Mouse (Mus musculus) MEL (cell line): ENCODE measurements around the gene Grin2d. TPM values are rescaled to one million over a fixed set of nuclear protein-coding genes. Genes with fewer than 3 reads are reported as not detected.

Source experiments
- DNase-seq: peaks from one replicate; pipeline ENCODE4 v3.0.0; 2011; ENCODE audit warnings: low read depth, low spot score
- H3K27ac ChIP-seq: 2 replicates; pipeline ENCODE4 v1.5.1; 2012; ENCODE audit warnings: low read depth, mild to moderate bottlenecking, control low read depth, low read length, moderate library complexity; ENCODE audit not compliant: control insufficient read depth
- H3K27me3 ChIP-seq, 2 experiments: fragments of 150-350 bp in 1 of 2; sonication (generic) in 1 of 2; 2 replicates each; pipeline ENCODE4 v1.6.1; 2012; ENCODE audit warnings: low read length in 2 of 2, mild to moderate bottlenecking in 2 of 2, improper control_type of control experiment in 1 of 2, moderate library complexity in 1 of 2; ENCODE audit not compliant: insufficient read depth in 2 of 2, control insufficient read depth in 1 of 2
- H3K36me3 ChIP-seq, 2 experiments: 2 replicates each; pipeline ENCODE4 v1.6.1; 2012 to 2014; ENCODE audit warnings: low read length in 2 of 2, improper control_type of control experiment in 1 of 2, inconsistent platforms in 1 of 2, mild to moderate bottlenecking in 1 of 2; ENCODE audit not compliant: insufficient read depth in 2 of 2, control insufficient read depth in 1 of 2
- H3K4me1 ChIP-seq, 2 experiments: fragments of 150-350 bp in 1 of 2; sonication (generic) in 1 of 2; 2 replicates each; pipeline ENCODE4 v1.6.1; 2012; ENCODE audit warnings: low read length in 2 of 2, improper control_type of control experiment in 1 of 2, mild to moderate bottlenecking in 1 of 2; ENCODE audit not compliant: insufficient read depth in 2 of 2, control insufficient read depth in 1 of 2
- H3K4me3 ChIP-seq, 2 experiments: fragments of 150-350 bp in 1 of 2; sonication (generic) in 1 of 2; 2 replicates each; pipeline ENCODE4 v1.5.1; 2012; ENCODE audit warnings: low read depth in 2 of 2, low read length in 2 of 2, mild to moderate bottlenecking in 2 of 2, moderate library complexity in 2 of 2, control low read depth in 1 of 2, improper control_type of control experiment in 1 of 2; ENCODE audit not compliant: control insufficient read depth in 1 of 2, insufficient read depth in 1 of 2
- H3K79me2 ChIP-seq: 2 replicates; pipeline ENCODE4 v1.6.1; 2012; ENCODE audit warnings: mild to moderate bottlenecking, low read length, moderate library complexity; ENCODE audit not compliant: control insufficient read depth, poor library complexity, insufficient read depth
- H3K9ac ChIP-seq: 2 replicates; pipeline ENCODE4 v1.6.1; 2012; ENCODE audit warnings: low read depth, mild to moderate bottlenecking, control low read depth, low read length, moderate library complexity; ENCODE audit not compliant: control insufficient read depth, poor library complexity, severe bottlenecking
- H3K9me3 ChIP-seq: fragments of 150-350 bp; sonication (generic); replicated peaks from 2 replicates; pipeline ENCODE4 v1.6.1; 2012; ENCODE audit warnings: mild to moderate bottlenecking, low read length, improper control_type of control experiment, moderate library complexity; ENCODE audit not compliant: insufficient read depth
- CHD1 ChIP-seq: IDR thresholded peaks from 2 replicates; pipeline ENCODE4 v1.6.1; 2012; ENCODE audit warnings: low read depth, mild to moderate bottlenecking, inconsistent platforms, low read length, improper control_type of control experiment
- CHD2 ChIP-seq: IDR thresholded peaks from 2 replicates; pipeline ENCODE4 v1.6.1; 2011; ENCODE audit warnings: low read length, improper control_type of control experiment
- CTCF ChIP-seq, 3 experiments: IDR thresholded peaks in 2 of 3; conservative IDR thresholded peaks in 1 of 3; 2 replicates each; pipeline ENCODE4 v1.5.1; 2011 to 2012; ENCODE audit warnings: low read length in 3 of 3, low read depth in 2 of 3, mild to moderate bottlenecking in 2 of 3, improper control_type of control experiment in 1 of 3, inconsistent platforms in 1 of 3, mixed read lengths in 1 of 3, moderate library complexity in 1 of 3; ENCODE audit not compliant: control insufficient read depth in 1 of 3, insufficient read depth in 1 of 3, poor library complexity in 1 of 3, severe bottlenecking in 1 of 3
- ELF1 ChIP-seq: IDR thresholded peaks from 2 replicates; pipeline ENCODE4 v1.6.1; 2014; ENCODE audit warnings: low read depth, mild to moderate bottlenecking, inconsistent platforms, low read length, improper control_type of control experiment, moderate library complexity
- ETS1 ChIP-seq: IDR thresholded peaks from 2 replicates; pipeline ENCODE4 v1.6.1; 2012; ENCODE audit warnings: low read depth, mild to moderate bottlenecking, inconsistent platforms, low read length, improper control_type of control experiment, moderate library complexity
- HCFC1 ChIP-seq: IDR thresholded peaks from 2 replicates; pipeline ENCODE4 v1.6.1; 2012; ENCODE audit warnings: low read depth, mild to moderate bottlenecking, inconsistent platforms, low read length, improper control_type of control experiment, moderate library complexity
- JUND ChIP-seq: IDR thresholded peaks from 2 replicates; pipeline ENCODE4 v1.6.1; 2011; ENCODE audit warnings: low read depth, mild to moderate bottlenecking, improper control_type of control experiment, low read length
- KAT2A ChIP-seq: conservative IDR thresholded peaks from 2 replicates; pipeline ENCODE4 v1.6.1; 2012; ENCODE audit warnings: low read depth, low read length, improper control_type of control experiment, inconsistent platforms
- MAFK ChIP-seq: IDR thresholded peaks from 2 replicates; pipeline ENCODE4 v1.6.1; 2011; ENCODE audit warnings: low read depth, mild to moderate bottlenecking, low read length, improper control_type of control experiment, borderline replicate concordance
- MYB ChIP-seq: IDR thresholded peaks from 2 replicates; pipeline ENCODE4 v1.6.1; 2011; ENCODE audit warnings: mild to moderate bottlenecking, low read depth, low read length, improper control_type of control experiment
- NRF1 ChIP-seq: IDR thresholded peaks from 2 replicates; pipeline ENCODE4 v1.6.1; 2014; ENCODE audit warnings: low read depth, mild to moderate bottlenecking, inconsistent platforms, low read length, improper control_type of control experiment, moderate library complexity; ENCODE audit not compliant: poor library complexity, insufficient read depth, severe bottlenecking
- RAD21 ChIP-seq: IDR thresholded peaks from 2 replicates; pipeline ENCODE4 v1.6.1; 2011; ENCODE audit warnings: mild to moderate bottlenecking, low read depth, low read length, improper control_type of control experiment
- RCOR1 ChIP-seq: IDR thresholded peaks from 2 replicates; pipeline ENCODE4 v1.6.1; 2012; ENCODE audit warnings: low read depth, mild to moderate bottlenecking, inconsistent platforms, low read length, improper control_type of control experiment
- SIN3A ChIP-seq: IDR thresholded peaks from 2 replicates; pipeline ENCODE4 v1.6.1; 2012; ENCODE audit warnings: low read length, improper control_type of control experiment, inconsistent platforms
- SMC3 ChIP-seq: IDR thresholded peaks from 2 replicates; pipeline ENCODE4 v1.6.1; 2011; ENCODE audit warnings: low read depth, low read length, improper control_type of control experiment
- TBP ChIP-seq: IDR thresholded peaks from 2 replicates; pipeline ENCODE4 v1.8.0; 2011; ENCODE audit warnings: low read depth, low read length, improper control_type of control experiment
- TCF12 ChIP-seq: IDR thresholded peaks from 2 replicates; pipeline ENCODE4 v1.6.1; 2014; ENCODE audit warnings: low read depth, mild to moderate bottlenecking, inconsistent platforms, low read length, improper control_type of control experiment, moderate library complexity
- USF1 ChIP-seq: IDR thresholded peaks from 2 replicates; pipeline ENCODE4 v1.6.1; 2014; ENCODE audit warnings: low read depth, mild to moderate bottlenecking, inconsistent platforms, low read length, improper control_type of control experiment, moderate library complexity
- ZNF384 ChIP-seq: IDR thresholded peaks from 2 replicates; pipeline ENCODE4 v1.6.1; 2012; ENCODE audit warnings: low read depth, mild to moderate bottlenecking, inconsistent platforms, low read length, improper control_type of control experiment
- polyA plus RNA-seq, 2 experiments: library from polyadenylated mRNA; stranded (reverse) in 1 of 2; unstranded in 1 of 2; fragments of >175 nt in 1 of 2; fragments of >200 nt in 1 of 2; gene quantifications; 2 replicates each; pipeline versions ENCODE4 v1.2.1 to v1.2.4; 2012; ENCODE audit warnings: low replicate concordance in 2 of 2, low read depth in 1 of 2; ENCODE audit not compliant: insufficient read length in 2 of 2, insufficient read depth in 1 of 2, missing spikeins in 1 of 2
- total RNA-seq: library from RNA; depleted of rRNA; stranded (reverse); fragments of 300-350 nt; gene quantifications from 2 replicates; pipeline ENCODE4 v1.2.3, GENCODE M21; 2012

Gene Grin2d
- total and polyA plus RNA-seq, 3 experiments: 0.19 to 0.57 TPM; not detected in 1

- H3K4me1 ChIP-seq: peaks cover 5 to 19% of the 10 kb centered on the region in 2 experiments; a peak in 3 of 4 replicates
- peaks cover 2% of the 10 kb centered on the region; the same call in 1 of the 2 replicates for H3K79me2 ChIP-seq
- no peaks in the 10 kb centered on the region for H3K9me3 ChIP-seq
- H3K4me3 ChIP-seq: no peak overlapping the region
- no peak overlapping the region for H3K9ac ChIP-seq
- DNase-seq: peak; percentile 28
- no peak overlapping the region for H3K27ac ChIP-seq
- no peaks in the 10 kb centered on the region; a peak in 1 of 4 replicates for H3K27me3 ChIP-seq
- H3K36me3 ChIP-seq: peaks cover 0 to 5% of the 10 kb centered on the region in 2 experiments; a peak in 1 of 4 replicates
- TF ChIP-seq RAD21 (no peak), ETS1 (0 out of 2 replicates have a peak, but pooled peaks have one; percentile 23)
These were observed 13.7 kb downstream of the Grin2d start for GRCm38 (mm10) chr7:45864435-45864834.

DNA sequence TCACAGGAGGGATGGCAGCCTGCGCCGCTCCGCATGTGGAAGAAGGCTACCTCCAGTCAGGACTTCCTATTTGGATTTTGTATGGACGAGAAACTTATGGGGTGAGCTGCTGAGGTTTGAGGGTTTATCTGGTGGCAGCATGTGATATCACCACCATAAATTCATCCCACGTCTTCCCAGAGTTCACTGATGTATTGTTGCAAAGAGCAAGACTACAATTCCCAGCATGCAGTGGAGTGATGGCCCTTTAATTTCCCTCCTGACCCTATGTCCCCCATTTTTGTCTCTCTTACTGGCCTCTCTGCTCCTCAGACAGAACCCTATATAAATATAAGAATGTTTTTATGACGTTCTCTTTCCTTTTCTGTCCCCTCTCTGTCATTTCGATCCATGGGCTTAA, 15.4 kb downstream of the Grin2d start:
- TF ChIP-seq TCF12 (no peak), JUND (no peak), CTCF (IDR thresholded peaks at IDR 0.05 in 2 of 3, conservative IDR thresholded peaks at IDR 0.05 in 1 of 3; ENCODE audit: control insufficient read depth in 1 of 3, insufficient read depth in 1 of 3, low read depth in 2 of 3, low read length in 3 of 3, poor library complexity in 1 of 3, severe bottlenecking in 1 of 3) (no peak), SMC3 (no peak), MYB (no peak), HCFC1 (peak; percentile 64), KAT2A (no peak), MAFK (no peak), TBP (no peak)
- Histone ChIP-seq H3K36me3 (peaks cover 0 to 5% of the 10 kb centered on the region in 2 experiments; a peak in 1 of 4 replicates), H3K9me3 (no peaks in the 10 kb centered on the region), H3K9ac (no peak overlapping the region), H3K79me2 (peaks cover 2% of the 10 kb centered on the region; the same call in 1 of the 2 replicates), H3K4me3 (no peak overlapping the region), H3K27me3 (no peaks in the 10 kb centered on the region), H3K27ac (no peak overlapping the region), H3K4me1 (peaks cover 5 to 19% of the 10 kb centered on the region in 2 experiments; a peak in 3 of 4 replicates)
- DNase-seq: no peak

- Histone ChIP-seq H3K9ac (no peak overlapping the region), H3K9me3 (no peaks in the 10 kb centered on the region), H3K27ac (no peak overlapping the region), H3K4me3 (no peak overlapping the region), H3K79me2 (no peaks in the 10 kb centered on the region), H3K36me3 (no peaks in the 10 kb centered on the region), H3K27me3 (no peaks in the 10 kb centered on the region), H3K4me1 (0 out of 4 replicates have a peak, but pooled peaks cover 0 to under 1% of the 10 kb centered on the region in 2 experiments)
- no peak for DNase-seq
- TF ChIP-seq CHD1 (no peak), USF1 (no peak), CHD2 (no peak), SIN3A (no peak), RCOR1 (no peak), NRF1 (no peak), ZNF384 (no peak), ELF1 (no peak), HCFC1 (no peak), TCF12 (no peak)
These were observed 19.2 kb downstream of the Grin2d start for GRCm38 (mm10) chr7:45859008-45859407.
